Mouse (Mus musculus): ENCODE results near the gene Camta1. TPM values are rescaled to one million over a fixed set of nuclear protein-coding genes. Genes with fewer than 3 reads are reported as not detected.

The Camta1 gene
- polyA plus RNA-seq, 1 experiment from 2014 or later = 140 TPM

- H3K27ac ChIP-seq (ENCODE audit: low read depth, low read length) = no peak overlapping the region
- no peak for ATAC-seq (replicated peaks; ENCODE audit: low FRiP score)
- no peak overlapping the region for H3K4me2 ChIP-seq (ENCODE audit: low read depth, low read length, severe bottlenecking)
- DNase-seq (ENCODE audit: low spot score) = no peak
- no peak overlapping the region for H3K9ac ChIP-seq (ENCODE audit: low read length)
- no peaks in the 10 kb centered on the region for H3K36me3 ChIP-seq (ENCODE audit: control insufficient read depth, insufficient read depth, low read length)
- H3K9me3 ChIP-seq (ENCODE audit: control insufficient read depth, low read length) = no peaks in the 10 kb centered on the region
- H3K4me3 ChIP-seq (ENCODE audit: low read depth, low read length) = no peak overlapping the region
- no peaks in the 10 kb centered on the region for H3K4me1 ChIP-seq (replicated peaks; ENCODE audit: control insufficient read depth, insufficient read depth, low read length)
- H3K27me3 ChIP-seq (ENCODE audit: control insufficient read depth, insufficient read depth, low read length) = no peaks in the 10 kb centered on the region
- 69% methylated on average over 2 of the region's 2 CpGs for WGBS
Observed at GRCm38 (mm10) chr4:151842591-151842990, 19.1 kb downstream of the Camta1 start.

DNA sequence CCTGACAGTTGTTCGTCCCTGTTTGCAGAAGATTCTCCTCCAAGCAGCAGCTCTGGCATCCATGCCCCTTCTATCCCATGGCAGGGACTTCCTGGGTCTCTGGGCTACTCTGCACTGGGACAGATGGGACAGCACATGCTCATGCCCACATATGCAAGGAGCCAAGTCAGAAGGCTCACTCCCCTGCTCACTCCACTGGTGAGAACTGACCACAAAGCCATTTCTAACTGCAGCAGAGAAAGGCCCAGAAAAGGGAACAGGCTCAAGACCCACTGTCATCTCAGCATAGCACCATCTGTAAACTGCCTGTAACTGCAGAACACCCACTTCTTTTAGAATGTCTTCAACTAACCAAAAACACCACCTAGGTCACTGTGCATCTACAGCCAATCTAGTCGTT lies 23.2 kb downstream of the Camta1 start:
- no peak overlapping the region for H3K4me3 ChIP-seq (ENCODE audit: low read depth, low read length)
- no peak overlapping the region for H3K4me2 ChIP-seq (ENCODE audit: low read depth, low read length, severe bottlenecking)
- H3K9ac ChIP-seq (ENCODE audit: low read length) = no peak overlapping the region
- no peaks in the 10 kb centered on the region for H3K9me3 ChIP-seq (ENCODE audit: control insufficient read depth, low read length)
- no peaks in the 10 kb centered on the region for H3K36me3 ChIP-seq (ENCODE audit: control insufficient read depth, insufficient read depth, low read length)
- H3K27ac ChIP-seq (ENCODE audit: low read depth, low read length) = no peak overlapping the region
- ATAC-seq (replicated peaks; ENCODE audit: low FRiP score) = no peak
- H3K27me3 ChIP-seq (ENCODE audit: control insufficient read depth, insufficient read depth, low read length) = no peaks in the 10 kb centered on the region
- 77% methylated on average over 2 of the region's 2 CpGs for WGBS
- no peaks in the 10 kb centered on the region for H3K4me1 ChIP-seq (replicated peaks; ENCODE audit: control insufficient read depth, insufficient read depth, low read length)
- no peak for DNase-seq (ENCODE audit: low spot score)

DNA sequence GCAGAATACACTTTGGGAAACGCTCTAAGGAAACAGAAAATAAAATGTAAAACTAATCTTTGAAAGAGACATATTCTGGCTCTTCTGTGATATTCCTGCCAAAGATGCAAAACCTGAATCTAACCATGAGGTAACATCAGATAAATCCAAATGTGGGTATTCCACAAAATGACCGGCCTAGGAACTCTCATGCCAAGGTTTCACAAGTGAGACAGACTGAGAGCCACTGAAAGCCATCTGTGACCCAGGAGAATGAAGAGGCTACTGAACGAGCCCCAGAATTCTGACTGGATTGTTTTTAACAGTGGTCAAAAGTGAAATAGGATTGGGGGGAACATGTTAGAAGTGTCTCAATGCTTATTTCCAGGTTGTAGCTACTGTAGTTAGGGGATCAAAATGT lies 25.8 kb downstream of the Camta1 start:
- H3K9me3 ChIP-seq (ENCODE audit: control insufficient read depth, low read length) = no peaks in the 10 kb centered on the region
- 92% methylated on average over 3 of the region's 3 CpGs for WGBS
- H3K9ac ChIP-seq (ENCODE audit: low read length) = no peak overlapping the region
- no peak overlapping the region for H3K4me2 ChIP-seq (ENCODE audit: low read depth, low read length, severe bottlenecking)
- H3K27me3 ChIP-seq (ENCODE audit: control insufficient read depth, insufficient read depth, low read length) = no peaks in the 10 kb centered on the region
- ATAC-seq (replicated peaks; ENCODE audit: low FRiP score) = no peak
- H3K4me3 ChIP-seq (ENCODE audit: low read depth, low read length) = no peak overlapping the region
- H3K36me3 ChIP-seq (ENCODE audit: control insufficient read depth, insufficient read depth, low read length) = no peaks in the 10 kb centered on the region
- H3K27ac ChIP-seq (ENCODE audit: low read depth, low read length) = no peak overlapping the region
- H3K4me1 ChIP-seq (replicated peaks; ENCODE audit: control insufficient read depth, insufficient read depth, low read length) = no peaks in the 10 kb centered on the region
- no peak for DNase-seq (ENCODE audit: low spot score)

GRCm38 (mm10) chr4:151834536-151834935 lies 27.1 kb downstream of the Camta1 start:
- Histone ChIP-seq H3K9ac (ENCODE audit: low read length) (no peak overlapping the region), H3K4me1 (replicated peaks; ENCODE audit: control insufficient read depth, insufficient read depth, low read length) (no peaks in the 10 kb centered on the region), H3K27ac (ENCODE audit: low read depth, low read length) (no peak overlapping the region), H3K9me3 (ENCODE audit: control insufficient read depth, low read length) (no peaks in the 10 kb centered on the region), H3K4me3 (ENCODE audit: low read depth, low read length) (no peak overlapping the region), H3K36me3 (ENCODE audit: control insufficient read depth, insufficient read depth, low read length) (no peaks in the 10 kb centered on the region), H3K4me2 (ENCODE audit: low read depth, low read length, severe bottlenecking) (no peak overlapping the region), H3K27me3 (ENCODE audit: control insufficient read depth, insufficient read depth, low read length) (no peaks in the 10 kb centered on the region)
- DNase-seq (ENCODE audit: low spot score) (no peak), ATAC-seq (replicated peaks; ENCODE audit: low FRiP score) (no peak)
- 91% methylated on average over 10 of the region's 10 CpGs for WGBS

DNA sequence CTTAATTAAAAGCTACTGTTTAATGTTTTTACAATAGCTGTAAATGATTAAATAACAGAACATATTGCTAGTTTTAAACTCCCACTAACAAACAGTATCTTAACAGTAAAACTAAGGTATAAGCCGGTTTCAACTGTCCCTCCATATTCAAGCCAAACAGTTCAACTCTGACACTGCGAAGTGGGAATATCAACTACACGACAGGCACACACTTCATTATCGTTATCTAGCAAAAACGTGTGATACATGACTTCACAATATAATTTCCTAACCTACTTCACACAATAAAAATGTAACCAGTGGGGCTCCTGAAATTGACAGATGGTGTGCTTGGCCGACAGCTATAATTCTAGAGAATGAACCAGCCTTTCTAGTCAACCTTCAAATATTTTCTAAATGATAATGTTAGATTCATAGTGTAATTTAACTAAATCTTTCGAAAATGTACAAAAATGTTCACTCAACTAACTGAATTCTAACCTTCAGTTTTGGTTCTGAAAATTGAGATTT lies 27.7 kb downstream of the Camta1 start:
- Histone ChIP-seq H3K9me3 (ENCODE audit: control insufficient read depth, low read length) (no peaks in the 10 kb centered on the region), H3K27ac (ENCODE audit: low read depth, low read length) (no peak overlapping the region), H3K9ac (ENCODE audit: low read length) (no peak overlapping the region), H3K27me3 (ENCODE audit: control insufficient read depth, insufficient read depth, low read length) (no peaks in the 10 kb centered on the region), H3K36me3 (ENCODE audit: control insufficient read depth, insufficient read depth, low read length) (no peaks in the 10 kb centered on the region), H3K4me2 (ENCODE audit: low read depth, low read length, severe bottlenecking) (no peak overlapping the region), H3K4me1 (replicated peaks; ENCODE audit: control insufficient read depth, insufficient read depth, low read length) (no peaks in the 10 kb centered on the region), H3K4me3 (ENCODE audit: low read depth, low read length) (no peak overlapping the region)
- ATAC-seq (replicated peaks; ENCODE audit: low FRiP score) (no peak), DNase-seq (ENCODE audit: low spot score) (no peak)
- WGBS = 93% methylated on average over 7 of the region's 7 CpGs

- Histone ChIP-seq H3K9me3 (ENCODE audit: control insufficient read depth, low read length) (no peaks in the 10 kb centered on the region), H3K27ac (ENCODE audit: low read depth, low read length) (no peak overlapping the region), H3K4me2 (ENCODE audit: low read depth, low read length, severe bottlenecking) (no peak overlapping the region), H3K36me3 (ENCODE audit: control insufficient read depth, insufficient read depth, low read length) (no peaks in the 10 kb centered on the region), H3K4me3 (ENCODE audit: low read depth, low read length) (no peak overlapping the region), H3K27me3 (ENCODE audit: control insufficient read depth, insufficient read depth, low read length) (no peaks in the 10 kb centered on the region), H3K4me1 (replicated peaks; ENCODE audit: control insufficient read depth, insufficient read depth, low read length) (no peaks in the 10 kb centered on the region), H3K9ac (ENCODE audit: low read length) (no peak overlapping the region)
- DNase-seq (ENCODE audit: low spot score) (no peak), ATAC-seq (replicated peaks; ENCODE audit: low FRiP score) (no peak)
- 95% methylated on average over 3 of the region's 3 CpGs for WGBS
Observed at GRCm38 (mm10) chr4:151827840-151828239, 33.8 kb downstream of the Camta1 start.

DNA sequence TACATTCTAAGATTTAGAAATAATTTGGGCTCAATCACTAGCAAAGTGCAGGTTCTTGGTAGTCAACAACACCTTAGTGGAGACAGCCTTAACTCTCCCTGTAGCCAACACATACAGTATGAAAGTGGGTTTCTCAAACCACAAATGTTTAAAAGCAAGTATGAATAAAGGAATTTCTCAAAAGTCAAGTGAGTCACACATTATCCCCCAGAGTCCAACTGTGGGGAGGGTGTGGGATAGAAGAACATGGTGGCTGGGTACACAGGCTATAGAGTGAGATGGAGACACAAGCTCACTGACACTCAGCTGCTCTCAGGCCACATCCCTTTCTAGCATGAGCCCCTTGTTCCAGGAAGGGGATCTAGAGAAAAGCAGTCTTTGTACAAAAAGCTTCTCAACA lies 34.3 kb downstream of the Camta1 start:
- no peak overlapping the region for H3K4me3 ChIP-seq (ENCODE audit: low read depth, low read length)
- no peak overlapping the region for H3K9ac ChIP-seq (ENCODE audit: low read length)
- no peaks in the 10 kb centered on the region for H3K36me3 ChIP-seq (ENCODE audit: control insufficient read depth, insufficient read depth, low read length)
- DNase-seq (ENCODE audit: low spot score) (no peak), ATAC-seq (replicated peaks; ENCODE audit: low FRiP score) (no peak)
- H3K27me3 ChIP-seq (ENCODE audit: control insufficient read depth, insufficient read depth, low read length) = no peaks in the 10 kb centered on the region
- H3K4me1 ChIP-seq (replicated peaks; ENCODE audit: control insufficient read depth, insufficient read depth, low read length) = no peaks in the 10 kb centered on the region
- H3K9me3 ChIP-seq (ENCODE audit: control insufficient read depth, low read length) = no peaks in the 10 kb centered on the region
- no peak overlapping the region for H3K27ac ChIP-seq (ENCODE audit: low read depth, low read length)
- no peak overlapping the region for H3K4me2 ChIP-seq (ENCODE audit: low read depth, low read length, severe bottlenecking)

GRCm38 (mm10) chr4:151823963-151824362 lies 37.7 kb downstream of the Camta1 start:
- no peak overlapping the region for H3K27ac ChIP-seq (ENCODE audit: low read depth, low read length)
- no peaks in the 10 kb centered on the region for H3K4me1 ChIP-seq (replicated peaks; ENCODE audit: control insufficient read depth, insufficient read depth, low read length)
- H3K36me3 ChIP-seq (ENCODE audit: control insufficient read depth, insufficient read depth, low read length) = no peaks in the 10 kb centered on the region
- WGBS = 81% methylated on average over 3 of the region's 3 CpGs
- no peak overlapping the region for H3K4me2 ChIP-seq (ENCODE audit: low read depth, low read length, severe bottlenecking)
- ATAC-seq (replicated peaks; ENCODE audit: low FRiP score) (no peak), DNase-seq (ENCODE audit: low spot score) (no peak)
- H3K4me3 ChIP-seq (ENCODE audit: low read depth, low read length) = no peak overlapping the region
- no peak overlapping the region for H3K9ac ChIP-seq (ENCODE audit: low read length)
- no peaks in the 10 kb centered on the region for H3K9me3 ChIP-seq (ENCODE audit: control insufficient read depth, low read length)
- H3K27me3 ChIP-seq (ENCODE audit: control insufficient read depth, insufficient read depth, low read length) = no peaks in the 10 kb centered on the region

DNA sequence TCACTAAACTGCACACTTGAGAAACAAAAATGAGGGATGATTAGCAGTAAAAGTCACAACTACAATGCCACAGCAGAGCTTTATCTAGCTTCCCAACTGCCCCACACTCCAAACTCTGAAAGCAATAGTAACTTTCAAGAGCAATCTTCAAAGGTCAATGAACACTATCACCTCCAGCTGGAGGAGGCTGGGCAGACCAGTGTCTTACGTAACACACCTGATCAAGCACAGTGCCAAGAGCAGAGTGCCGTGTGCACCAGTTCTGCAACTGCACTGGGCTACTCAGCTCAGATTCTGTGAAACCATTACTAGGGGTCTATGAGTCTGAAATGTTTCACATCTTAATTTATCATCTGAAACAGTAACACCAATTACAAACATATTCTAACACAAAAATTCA lies 38.7 kb downstream of the Camta1 start:
- 94% methylated on average over 2 of the region's 2 CpGs for WGBS
- Histone ChIP-seq H3K4me1 (replicated peaks; ENCODE audit: control insufficient read depth, insufficient read depth, low read length) (no peaks in the 10 kb centered on the region), H3K27me3 (ENCODE audit: control insufficient read depth, insufficient read depth, low read length) (no peaks in the 10 kb centered on the region), H3K36me3 (ENCODE audit: control insufficient read depth, insufficient read depth, low read length) (no peaks in the 10 kb centered on the region), H3K4me3 (ENCODE audit: low read depth, low read length) (no peak overlapping the region), H3K27ac (ENCODE audit: low read depth, low read length) (no peak overlapping the region), H3K9ac (ENCODE audit: low read length) (no peak overlapping the region), H3K9me3 (ENCODE audit: control insufficient read depth, low read length) (no peaks in the 10 kb centered on the region), H3K4me2 (ENCODE audit: low read depth, low read length, severe bottlenecking) (no peak overlapping the region)
- ATAC-seq (replicated peaks; ENCODE audit: low FRiP score) = no peak
- no peak for DNase-seq (ENCODE audit: low spot score)

Measured in forebrain, embryonic 11.5 days (tissue).